Mouse (Mus musculus) MEL (cell line): ENCODE measurements around the gene Atrnl1. TPM values are rescaled to one million over a fixed set of nuclear protein-coding genes. Genes with fewer than 3 reads are reported as not detected.

Experiments
- DNase-seq: peaks from one replicate; pipeline ENCODE4 v3.0.0; 2011; ENCODE audit warnings: low read depth, low spot score
- H3K27ac ChIP-seq: 2 replicates; pipeline ENCODE4 v1.5.1; 2012; ENCODE audit warnings: low read depth, mild to moderate bottlenecking, control low read depth, low read length, moderate library complexity; ENCODE audit not compliant: control insufficient read depth
- H3K27me3 ChIP-seq, 2 experiments: fragments of 150-350 bp in 1 of 2; sonication (generic) in 1 of 2; 2 replicates each; pipeline ENCODE4 v1.6.1; 2012; ENCODE audit warnings: low read length in 2 of 2, mild to moderate bottlenecking in 2 of 2, improper control_type of control experiment in 1 of 2, moderate library complexity in 1 of 2; ENCODE audit not compliant: insufficient read depth in 2 of 2, control insufficient read depth in 1 of 2
- H3K36me3 ChIP-seq, 2 experiments: 2 replicates each; pipeline ENCODE4 v1.6.1; 2012 to 2014; ENCODE audit warnings: low read length in 2 of 2, improper control_type of control experiment in 1 of 2, inconsistent platforms in 1 of 2, mild to moderate bottlenecking in 1 of 2; ENCODE audit not compliant: insufficient read depth in 2 of 2, control insufficient read depth in 1 of 2
- H3K4me1 ChIP-seq, 2 experiments: fragments of 150-350 bp in 1 of 2; sonication (generic) in 1 of 2; 2 replicates each; pipeline ENCODE4 v1.6.1; 2012; ENCODE audit warnings: low read length in 2 of 2, improper control_type of control experiment in 1 of 2, mild to moderate bottlenecking in 1 of 2; ENCODE audit not compliant: insufficient read depth in 2 of 2, control insufficient read depth in 1 of 2
- H3K4me3 ChIP-seq, 2 experiments: fragments of 150-350 bp in 1 of 2; sonication (generic) in 1 of 2; 2 replicates each; pipeline ENCODE4 v1.5.1; 2012; ENCODE audit warnings: low read depth in 2 of 2, low read length in 2 of 2, mild to moderate bottlenecking in 2 of 2, moderate library complexity in 2 of 2, control low read depth in 1 of 2, improper control_type of control experiment in 1 of 2; ENCODE audit not compliant: control insufficient read depth in 1 of 2, insufficient read depth in 1 of 2
- H3K79me2 ChIP-seq: 2 replicates; pipeline ENCODE4 v1.6.1; 2012; ENCODE audit warnings: mild to moderate bottlenecking, low read length, moderate library complexity; ENCODE audit not compliant: control insufficient read depth, poor library complexity, insufficient read depth
- H3K9ac ChIP-seq: 2 replicates; pipeline ENCODE4 v1.6.1; 2012; ENCODE audit warnings: low read depth, mild to moderate bottlenecking, control low read depth, low read length, moderate library complexity; ENCODE audit not compliant: control insufficient read depth, poor library complexity, severe bottlenecking
- H3K9me3 ChIP-seq: fragments of 150-350 bp; sonication (generic); replicated peaks from 2 replicates; pipeline ENCODE4 v1.6.1; 2012; ENCODE audit warnings: mild to moderate bottlenecking, low read length, improper control_type of control experiment, moderate library complexity; ENCODE audit not compliant: insufficient read depth
- CHD1 ChIP-seq: IDR thresholded peaks from 2 replicates; pipeline ENCODE4 v1.6.1; 2012; ENCODE audit warnings: low read depth, mild to moderate bottlenecking, inconsistent platforms, low read length, improper control_type of control experiment
- E2F4 ChIP-seq: IDR thresholded peaks from 2 replicates; pipeline ENCODE4 v1.6.1; 2011; ENCODE audit warnings: low read depth, low read length, improper control_type of control experiment, borderline replicate concordance
- EP300 ChIP-seq, 2 experiments: IDR thresholded peaks; 2 replicates each; pipeline ENCODE4 v1.6.1; 2011; ENCODE audit warnings: improper control_type of control experiment in 2 of 2, low read length in 2 of 2, low read depth in 1 of 2, mild to moderate bottlenecking in 1 of 2
- GABPA ChIP-seq: IDR thresholded peaks from 2 replicates; pipeline ENCODE4 v1.6.1; 2012; ENCODE audit warnings: low read depth, mild to moderate bottlenecking, inconsistent platforms, low read length, improper control_type of control experiment, moderate library complexity
- GATA1 ChIP-seq: IDR thresholded peaks from 2 replicates; pipeline ENCODE4 v1.6.1; 2011; ENCODE audit warnings: low read depth, low read length, improper control_type of control experiment
- HCFC1 ChIP-seq: IDR thresholded peaks from 2 replicates; pipeline ENCODE4 v1.6.1; 2012; ENCODE audit warnings: low read depth, mild to moderate bottlenecking, inconsistent platforms, low read length, improper control_type of control experiment, moderate library complexity
- MAX ChIP-seq: IDR thresholded peaks from 2 replicates; pipeline ENCODE4 v1.6.1; 2011; ENCODE audit warnings: low read length, improper control_type of control experiment
- MEF2A ChIP-seq: IDR thresholded peaks from 2 replicates; pipeline ENCODE4 v1.6.1; 2014; ENCODE audit warnings: low read depth, mild to moderate bottlenecking, inconsistent platforms, low read length, improper control_type of control experiment; ENCODE audit not compliant: poor library complexity, insufficient replicate concordance, severe bottlenecking; ENCODE audit errors: extremely low read depth
- MXI1 ChIP-seq: IDR thresholded peaks from 2 replicates; pipeline ENCODE4 v1.6.1; 2011; ENCODE audit warnings: mild to moderate bottlenecking, low read depth, low read length, improper control_type of control experiment
- POLR2A ChIP-seq, 2 experiments: IDR thresholded peaks; 2 replicates each; pipeline ENCODE4 v1.6.1; 2011 to 2012; ENCODE audit warnings: low read length in 2 of 2, mild to moderate bottlenecking in 2 of 2, control low read depth in 1 of 2, improper control_type of control experiment in 1 of 2, low read depth in 1 of 2, moderate library complexity in 1 of 2; ENCODE audit not compliant: control insufficient read depth in 1 of 2, insufficient read depth in 1 of 2, poor library complexity in 1 of 2
- RAD21 ChIP-seq: IDR thresholded peaks from 2 replicates; pipeline ENCODE4 v1.6.1; 2011; ENCODE audit warnings: mild to moderate bottlenecking, low read depth, low read length, improper control_type of control experiment
- TBP ChIP-seq: IDR thresholded peaks from 2 replicates; pipeline ENCODE4 v1.8.0; 2011; ENCODE audit warnings: low read depth, low read length, improper control_type of control experiment
- TCF12 ChIP-seq: IDR thresholded peaks from 2 replicates; pipeline ENCODE4 v1.6.1; 2014; ENCODE audit warnings: low read depth, mild to moderate bottlenecking, inconsistent platforms, low read length, improper control_type of control experiment, moderate library complexity
- UBTF ChIP-seq: IDR thresholded peaks from 2 replicates; pipeline ENCODE4 v1.6.1; 2012; ENCODE audit warnings: low read depth, mild to moderate bottlenecking, inconsistent platforms, low read length, improper control_type of control experiment, moderate library complexity, borderline replicate concordance; ENCODE audit not compliant: insufficient read depth
- ZC3H11A ChIP-seq: IDR thresholded peaks from 2 replicates; pipeline ENCODE4 v1.6.1; 2012; ENCODE audit warnings: low read depth, mild to moderate bottlenecking, inconsistent platforms, low read length, improper control_type of control experiment
- ZKSCAN1 ChIP-seq: IDR thresholded peaks from 2 replicates; pipeline ENCODE4 v1.6.1; 2012; ENCODE audit warnings: low read depth, mild to moderate bottlenecking, inconsistent platforms, low read length, improper control_type of control experiment, moderate library complexity
- ZNF384 ChIP-seq: IDR thresholded peaks from 2 replicates; pipeline ENCODE4 v1.6.1; 2012; ENCODE audit warnings: low read depth, mild to moderate bottlenecking, inconsistent platforms, low read length, improper control_type of control experiment
- polyA plus RNA-seq, 2 experiments: library from polyadenylated mRNA; stranded (reverse) in 1 of 2; unstranded in 1 of 2; fragments of >175 nt in 1 of 2; fragments of >200 nt in 1 of 2; gene quantifications; 2 replicates each; pipeline versions ENCODE4 v1.2.1 to v1.2.4; 2012; ENCODE audit warnings: low replicate concordance in 2 of 2, low read depth in 1 of 2; ENCODE audit not compliant: insufficient read length in 2 of 2, insufficient read depth in 1 of 2, missing spikeins in 1 of 2
- total RNA-seq: library from RNA; depleted of rRNA; stranded (reverse); fragments of 300-350 nt; gene quantifications from 2 replicates; pipeline ENCODE4 v1.2.3, GENCODE M21; 2012

The Atrnl1 gene
- total and polyA plus RNA-seq, 3 experiments = 6.4 to 8.2 TPM; not detected in 1

- H3K27me3 ChIP-seq = no peaks in the 10 kb centered on the region
- peaks cover 5% of the 10 kb centered on the region for H3K79me2 ChIP-seq
- H3K4me1 ChIP-seq = peaks cover 4 to 19% of the 10 kb centered on the region in 2 experiments
- peaks cover 0 to 4% of the 10 kb centered on the region in 2 experiments; a peak in 2 of 4 replicates for H3K36me3 ChIP-seq
- peak; percentile 76 for DNase-seq
- 0 out of 2 replicates have a peak, but pooled peaks have one; percentile 3 for TF ChIP-seq TBP
- TF ChIP-seq MXI1 = no peak; the same call in 1 of the 2 replicates
- peak; percentile 3; the same call in 1 of the 2 replicates for TF ChIP-seq MAX
- peak overlapping the region; percentile 4; the same call in 1 of the 2 replicates for H3K9ac ChIP-seq
- H3K4me3 ChIP-seq = peak overlapping the region; percentile 41 to 57
- no peaks in the 10 kb centered on the region for H3K9me3 ChIP-seq
- H3K27ac ChIP-seq = peak overlapping the region; percentile 22; the same call in 1 of the 2 replicates
Measured at GRCm38 (mm10) chr19:57606351-57606750, 4.5 kb upstream of the Atrnl1 start.

- Histone ChIP-seq H3K4me3 (peak overlapping the region; percentile 68 to 71), H3K27ac (peak overlapping the region; percentile 78), H3K9me3 (no peaks in the 10 kb centered on the region), H3K9ac (peak overlapping the region; percentile 80), H3K4me1 (peaks cover 6 to 16% of the 10 kb centered on the region in 2 experiments), H3K27me3 (no peaks in the 10 kb centered on the region), H3K36me3 (peaks cover 0 to 9% of the 10 kb centered on the region in 2 experiments; a peak in 2 of 4 replicates), H3K79me2 (peaks cover 11% of the 10 kb centered on the region)
- TF ChIP-seq GABPA = no peak
- TF ChIP-seq UBTF = no peak
- no peak for TF ChIP-seq CHD1
- TF ChIP-seq TCF12 = no peak
- 0 out of 2 replicates have a peak, but pooled peaks have one; percentile 2 for TF ChIP-seq E2F4
- TF ChIP-seq MEF2A = no peak
- TF ChIP-seq HCFC1 = 0 out of 2 replicates have a peak, but pooled peaks have one; percentile 1
- no peak for TF ChIP-seq RAD21
- TF ChIP-seq POLR2A (IDR thresholded peaks at IDR 0.05; ENCODE audit: control insufficient read depth in 1 of 2, insufficient read depth in 1 of 2, low read depth in 1 of 2, low read length in 2 of 2, poor library complexity in 1 of 2) = no peak
- TF ChIP-seq TBP = no peak
- peak; percentile 12; the same call in 1 of the 2 replicates for TF ChIP-seq GATA1
- no peak for TF ChIP-seq ZC3H11A
- TF ChIP-seq ZKSCAN1 = no peak
- no peak for TF ChIP-seq EP300 (IDR thresholded peaks at IDR 0.05; ENCODE audit: low read depth in 1 of 2, low read length in 2 of 2)
- peak; percentile 83 for TF ChIP-seq ZNF384
- no peak for DNase-seq
Measured at GRCm38 (mm10) chr19:57609361-57610057, 1.3 kb upstream of the Atrnl1 start.
